8 mouse cellular contexts compared by ENCODE assay signal in the genomic region with DNA sequence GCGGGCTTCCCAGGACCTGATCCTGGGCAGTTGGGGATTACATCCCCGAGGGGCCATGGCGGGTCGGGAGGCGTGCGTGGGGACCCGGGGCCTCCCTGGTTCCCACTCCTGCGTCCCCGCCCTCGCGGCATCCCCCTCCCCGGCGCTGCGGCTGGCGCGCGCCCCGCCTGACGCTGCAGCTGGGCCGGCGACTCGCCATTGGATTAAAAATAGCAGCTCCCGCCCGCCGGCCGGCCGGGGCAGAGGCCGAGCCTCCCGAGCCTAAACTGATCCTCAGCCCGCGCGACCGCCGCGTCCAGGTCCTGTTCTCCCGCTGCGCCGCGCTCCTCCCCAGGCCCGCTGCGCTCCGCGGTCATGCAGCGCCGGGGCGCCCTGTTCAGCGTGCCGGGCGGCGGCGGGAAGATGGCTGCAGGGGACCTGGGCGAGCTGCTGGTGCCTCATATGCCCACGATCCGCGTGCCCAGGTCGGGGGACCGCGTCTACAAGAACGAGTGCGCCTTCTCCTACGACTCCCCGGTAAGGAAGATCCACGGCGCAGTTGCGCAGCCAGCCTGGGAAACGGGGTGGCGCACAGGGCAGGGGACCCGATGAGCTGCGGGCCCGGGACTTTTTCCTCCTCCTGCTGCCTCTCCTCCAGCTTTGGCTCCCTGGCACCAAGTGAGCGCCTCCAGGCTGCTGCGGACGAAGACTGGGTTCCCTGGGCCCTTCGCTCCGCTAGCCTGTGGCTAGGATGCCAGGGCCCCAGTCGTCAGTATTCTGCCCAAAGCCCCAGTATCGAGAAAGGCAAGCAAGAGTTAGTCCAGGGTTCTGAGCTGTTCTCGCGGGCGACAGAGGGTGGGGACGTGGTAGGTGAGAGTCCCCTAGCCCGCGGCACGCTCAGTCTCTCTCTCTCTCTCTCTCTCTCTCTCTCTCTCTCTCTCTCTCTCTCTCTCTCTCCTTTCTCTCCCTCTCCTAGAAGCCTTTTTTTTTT. TPM values are rescaled to one million over a fixed set of nuclear protein-coding genes. Genes with fewer than 3 reads are reported as not detected.
DNase-seq lines count a peak whose midpoint lies in the region; ATAC-seq and TF ChIP-seq lines count a peak whose summit lies in the region.
"Had no signal": no experiment of that assay in that cellular context is flagged by ENCODE, and none has a peak within 500 bp of the region (broad histone marks: within the 10 kb centered on the region; RNA-seq: fewer than 3 reads in every experiment).

Gene Usp13 (plus strand): TSS at position 190 of the 970 bp plus-strand sequence.

- peak within 1 kb of the TSS; percentile 62 for H3K4me2 ChIP-seq in embryonic facial prominence, embryonic 11.5 days (ENCODE audit: low read depth, low read length)
- peak within 1 kb of the TSS; percentile 80 for H3K4me2 ChIP-seq in limb, embryonic 12.5 days
- peak within 1 kb of the TSS; percentile 87 for H3K4me2 ChIP-seq in midbrain, embryonic 15.5 days
- H3K4me2 ChIP-seq in stomach, postnatal 0 days (replicated peaks; ENCODE audit: low read depth): peak within 1 kb of the TSS; percentile 89

- peak within 1 kb of the TSS; percentile 78 for H3K4me3 ChIP-seq in embryonic facial prominence, embryonic 11.5 days (ENCODE audit: low read depth, low read length)
- H3K4me3 ChIP-seq in kidney, adult 2 months (ENCODE audit: insufficient read depth, low read depth, low read length): peak within 1 kb of the TSS; percentile 79
- H3K4me3 ChIP-seq in limb, embryonic 12.5 days (replicated peaks): peak within 1 kb of the TSS; percentile 76
- H3K4me3 ChIP-seq in midbrain, embryonic 15.5 days: peak within 1 kb of the TSS; percentile 77
- peak within 1 kb of the TSS; percentile 70 for H3K4me3 ChIP-seq in stomach, postnatal 0 days (ENCODE audit: low read depth, low read length)

- H3K9me3 ChIP-seq in embryonic facial prominence, embryonic 11.5 days (replicated peaks; ENCODE audit: control insufficient read depth, low read length): no peaks in the 10 kb centered on the region
- no peaks in the 10 kb centered on the region for H3K9me3 ChIP-seq in limb, embryonic 12.5 days
- H3K9me3 ChIP-seq in midbrain, embryonic 15.5 days: no peaks in the 10 kb centered on the region
- no peaks in the 10 kb centered on the region for H3K9me3 ChIP-seq in stomach, postnatal 0 days (ENCODE audit: control insufficient read depth, low read length)

- TF ChIP-seq CTCF in kidney, adult 2 months (conservative IDR thresholded peaks at IDR 0.05; ENCODE audit: insufficient read depth, insufficient read length, low read depth, low read length): no peak
- TF ChIP-seq CTCF in stomach, postnatal 0 days (IDR thresholded peaks at IDR 0.05; ENCODE audit: low read depth): peak; percentile 43

- H3K27me3 ChIP-seq in embryonic facial prominence, embryonic 11.5 days (ENCODE audit: control insufficient read depth, insufficient read depth, low read length): no peaks in the 10 kb centered on the region
- H3K27me3 ChIP-seq in kidney, adult 2 months (replicated peaks; ENCODE audit: control insufficient read depth, insufficient read depth, low read length): no peaks in the 10 kb centered on the region
- H3K27me3 ChIP-seq in limb, embryonic 12.5 days: no peaks in the 10 kb centered on the region
- H3K27me3 ChIP-seq in midbrain, embryonic 15.5 days (replicated peaks): no peaks in the 10 kb centered on the region
- H3K27me3 ChIP-seq in stomach, postnatal 0 days (ENCODE audit: control insufficient read depth, insufficient read depth, low read length): no peaks in the 10 kb centered on the region

- H3K27ac ChIP-seq in embryonic facial prominence, embryonic 11.5 days (replicated peaks; ENCODE audit: low read depth, low read length): peak within 1 kb of the TSS; percentile 64
- H3K27ac ChIP-seq in kidney, adult 2 months (ENCODE audit: insufficient read depth, low read depth, low read length): no peak within 1 kb of the TSS
- H3K27ac ChIP-seq in limb, embryonic 12.5 days: peak within 1 kb of the TSS; percentile 92
- peak within 1 kb of the TSS; percentile 89 for H3K27ac ChIP-seq in midbrain, embryonic 15.5 days
- H3K27ac ChIP-seq in stomach, postnatal 0 days (replicated peaks): peak within 1 kb of the TSS; percentile 69

- H3K36me3 ChIP-seq in embryonic facial prominence, embryonic 11.5 days (replicated peaks; ENCODE audit: control insufficient read depth, insufficient read depth, low read depth, low read length): no peaks in the 10 kb centered on the region
- no peaks in the 10 kb centered on the region for H3K36me3 ChIP-seq in kidney, adult 2 months (ENCODE audit: control insufficient read depth, insufficient read depth, low read length)
- no peaks in the 10 kb centered on the region for H3K36me3 ChIP-seq in limb, embryonic 12.5 days
- H3K36me3 ChIP-seq in midbrain, embryonic 15.5 days (replicated peaks): no peaks in the 10 kb centered on the region
- H3K36me3 ChIP-seq in stomach, postnatal 0 days (ENCODE audit: control insufficient read depth, insufficient read depth, low read length): no peaks in the 10 kb centered on the region

- peak within 1 kb of the TSS; percentile 87 for H3K9ac ChIP-seq in embryonic facial prominence, embryonic 11.5 days (replicated peaks; ENCODE audit: low read length)
- peak within 1 kb of the TSS; percentile 79 for H3K9ac ChIP-seq in limb, embryonic 12.5 days (replicated peaks)
- H3K9ac ChIP-seq in midbrain, embryonic 15.5 days: peak within 1 kb of the TSS; percentile 94
- H3K9ac ChIP-seq in stomach, postnatal 0 days (ENCODE audit: low read length): peak within 1 kb of the TSS; percentile 65

- H3K4me1 ChIP-seq in embryonic facial prominence, embryonic 11.5 days (ENCODE audit: control insufficient read depth, insufficient read depth, low read length): peaks cover 4% of the 10 kb centered on the region; the same call in 1 of the 2 replicates
- no peaks in the 10 kb centered on the region for H3K4me1 ChIP-seq in kidney, adult 2 months (ENCODE audit: control insufficient read depth, insufficient read depth, low read length)
- H3K4me1 ChIP-seq in limb, embryonic 12.5 days (replicated peaks): peaks cover 7% of the 10 kb centered on the region
- H3K4me1 ChIP-seq in midbrain, embryonic 15.5 days: peaks cover 11% of the 10 kb centered on the region
- no peaks in the 10 kb centered on the region for H3K4me1 ChIP-seq in stomach, postnatal 0 days (replicated peaks; ENCODE audit: control insufficient read depth, insufficient read depth)

- WGBS in embryonic facial prominence, embryonic 11.5 days: under 1% methylated on average over 78 of the region's 84 CpGs
- WGBS in kidney, adult 2 months: 2% methylated on average over 79 of the region's 84 CpGs
- WGBS in limb, embryonic 12.5 days: under 1% methylated on average over 83 of the region's 84 CpGs
- under 1% methylated on average over 84 of the region's 84 CpGs for WGBS in midbrain, embryonic 15.5 days
- 1% methylated on average over 72 of the region's 84 CpGs for WGBS in stomach, postnatal 0 days

- TF ChIP-seq EP300 in stomach, postnatal 0 days (optimal IDR thresholded peaks at IDR 0.05): no peak

- DNase-seq in adrenal gland, postnatal 4 days (ENCODE audit: low spot score in 2 of 2): peak; percentile 46 to 53
- DNase-seq in embryonic facial prominence, embryonic 11.5 days (ENCODE audit: low spot score): peak; percentile 82
- peak; percentile 80 to 81 for DNase-seq in heart, adult 18-20 months
- DNase-seq in kidney, adult 2 months: peak; percentile 58
- peak; percentile 53 for DNase-seq in stomach, postnatal 0 days (ENCODE audit: low spot score)

- no peak for TF ChIP-seq POLR2A in kidney, adult 2 months (IDR thresholded peaks at IDR 0.05; ENCODE audit: low read depth, low read length)

- peak; percentile 93 for ATAC-seq in embryonic facial prominence, embryonic 11.5 days (replicated peaks; ENCODE audit: insufficient number of reproducible peaks, low FRiP score, low TSS enrichment, low read depth)
- ATAC-seq in limb, embryonic 12.5 days (ENCODE audit: insufficient number of reproducible peaks, insufficient read depth, low FRiP score, low TSS enrichment, low read depth): peak; percentile 89
- ATAC-seq in midbrain, embryonic 15.5 days (replicated peaks): peak; percentile 89
- ATAC-seq in stomach, postnatal 0 days (ENCODE audit: low FRiP score, low TSS enrichment): peak; percentile 63

RNA-seq across cellular contexts. Expression of gene Usp13, which starts in this region (rescaled TPM):
- total RNA-seq in adrenal gland, postnatal 4 days (2021): 1 to 10 TPM; 7.0 to 8.0 TPM
- polyA plus RNA-seq in embryonic facial prominence, embryonic 11.5 days (2014; fragmentation: Nextera tagmentation; extraction: Ambion mirVana): 4.6 TPM in 2 replicates
- 100 to 1,000 TPM; 201 to 209 TPM for total RNA-seq in heart, adult 18-20 months (2021)
- polyA plus RNA-seq in kidney, adult 2 months (2012; rRNA removed): 0.48 and 1.2 TPM in 2 replicates
- 7.1 and 7.8 TPM in 2 replicates for polyA plus RNA-seq in limb, embryonic 12.5 days (2016; fragmentation: Nextera tagmentation; extraction: Ambion mirVana)
- polyA plus RNA-seq in midbrain, embryonic 15.5 days (2015; fragmentation: Nextera tagmentation; extraction: Ambion mirVana): 14.4 and 18.2 TPM in 2 replicates
- polyA plus RNA-seq in stomach, postnatal 0 days (2015; fragmentation: Nextera tagmentation; extraction: Ambion mirVana): 1.1 TPM in 2 replicates
- total RNA-seq: hematopoietic stem cell, adult 5-6 weeks had no signal

Comparison
In these comparisons a context has a peak if more than half of its experiments do, and no peak if none do; other contexts are left out.
1. RNA of gene Usp13 (total RNA-seq): 201 to 209 TPM in heart, adult 18-20 months; 7.0 to 8.0 TPM in adrenal gland, postnatal 4 days; every median in the first group is over 10 times any median in the second.
2. Peak in every context shown above with its lines, with median percentiles within 50 percentile points of each other: DNase-seq, ATAC-seq, H3K4me2 ChIP-seq, H3K4me3 ChIP-seq and H3K9ac ChIP-seq.